Mouse (Mus musculus) c-Kit-positive CD71-positive TER-119-negative erythroid progenitor cells, embryonic 14.5 days (primary cell): ENCODE measurements at regions not wholly inside any gene's neighbourhood (a gene's known extent, or its start where the extent isn't known, plus 50 kb on each side); places are given as distances from the start of the nearest gene placed in this dataset.

Experiments used
- DNase-seq: peaks from one replicate; pipeline ENCODE4 v3.0.0-alpha.2; 2013; ENCODE audit warnings: low read depth

GRCm38 (mm10) chr16:95839512-95840253 lies 137.8 kb downstream of the Ets2 start:
- DNase-seq: no peak

GRCm38 (mm10) chr16:95838886-95839430 lies 137.1 kb downstream of the Ets2 start:
- no peak for DNase-seq

- no peak for DNase-seq
Observed at GRCm38 (mm10) chr16:95838478-95838846, 136.6 kb downstream of the Ets2 start.

DNA sequence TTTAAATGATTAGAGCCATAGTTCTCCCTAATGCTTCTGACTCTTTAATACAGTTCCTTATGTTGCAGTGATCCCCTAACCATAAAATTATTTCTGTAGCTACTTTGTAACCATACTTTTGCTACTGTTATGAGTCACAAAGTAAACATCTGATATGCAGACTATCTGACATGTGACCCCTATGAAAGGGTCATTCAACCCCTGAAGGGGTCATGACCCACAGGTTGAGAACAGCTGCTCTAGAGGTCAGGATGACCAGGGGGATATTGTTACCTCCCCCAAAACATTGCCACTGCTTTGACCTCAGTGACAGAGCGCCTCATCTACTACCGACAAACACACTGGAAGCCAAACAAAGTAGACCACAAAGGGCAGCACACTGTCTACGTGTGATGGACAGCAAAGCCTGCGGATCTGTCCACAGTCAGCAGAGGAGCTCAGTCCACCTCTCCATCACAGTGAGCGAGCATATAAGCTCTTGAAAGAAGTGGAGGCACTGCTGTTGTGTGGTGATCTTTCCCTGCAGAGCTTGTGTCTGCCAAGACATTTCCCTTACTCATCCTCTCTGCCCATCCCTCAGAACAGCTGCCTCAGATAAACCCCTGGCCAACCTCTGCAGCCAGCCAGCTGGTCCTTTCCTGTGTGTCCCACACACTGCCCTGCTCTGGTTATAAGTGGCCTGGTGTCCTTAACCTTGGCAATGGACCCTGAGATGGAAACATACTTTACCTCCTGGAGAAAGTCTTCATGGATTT lies 136.0 kb downstream of the Ets2 start:
- DNase-seq: no peak

- DNase-seq: no peak
Observed at GRCm38 (mm10) chr16:95835941-95836340, 134.1 kb downstream of the Ets2 start.

- no peak for DNase-seq
Observed at GRCm38 (mm10) chr16:95834556-95835288, 132.8 kb downstream of the Ets2 start.

- no peak for DNase-seq
Observed at GRCm38 (mm10) chr16:95833455-95833854, 131.6 kb downstream of the Ets2 start.

GRCm38 (mm10) chr16:95832346-95832739 lies 130.5 kb downstream of the Ets2 start:
- DNase-seq: no peak

GRCm38 (mm10) chr16:95831566-95832345 lies 129.9 kb downstream of the Ets2 start:
- no peak for DNase-seq

DNA sequence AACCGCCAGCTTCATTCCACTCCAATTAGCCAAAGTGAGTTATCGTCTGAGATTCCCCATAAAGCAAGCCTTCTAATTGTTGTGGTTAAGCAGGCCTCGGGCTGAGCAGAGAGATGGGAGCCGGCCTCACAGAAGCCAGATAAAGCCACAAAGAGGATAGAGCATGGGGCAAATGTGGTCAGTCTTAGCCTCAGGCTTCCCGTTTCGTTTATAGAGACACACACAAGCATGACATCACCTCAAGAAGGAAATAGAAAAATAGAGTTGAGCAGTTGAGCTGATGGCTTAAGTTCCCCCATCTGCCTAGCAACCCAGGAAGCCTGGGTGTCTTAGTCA lies 125.5 kb downstream of the Ets2 start:
- no peak for DNase-seq

DNA sequence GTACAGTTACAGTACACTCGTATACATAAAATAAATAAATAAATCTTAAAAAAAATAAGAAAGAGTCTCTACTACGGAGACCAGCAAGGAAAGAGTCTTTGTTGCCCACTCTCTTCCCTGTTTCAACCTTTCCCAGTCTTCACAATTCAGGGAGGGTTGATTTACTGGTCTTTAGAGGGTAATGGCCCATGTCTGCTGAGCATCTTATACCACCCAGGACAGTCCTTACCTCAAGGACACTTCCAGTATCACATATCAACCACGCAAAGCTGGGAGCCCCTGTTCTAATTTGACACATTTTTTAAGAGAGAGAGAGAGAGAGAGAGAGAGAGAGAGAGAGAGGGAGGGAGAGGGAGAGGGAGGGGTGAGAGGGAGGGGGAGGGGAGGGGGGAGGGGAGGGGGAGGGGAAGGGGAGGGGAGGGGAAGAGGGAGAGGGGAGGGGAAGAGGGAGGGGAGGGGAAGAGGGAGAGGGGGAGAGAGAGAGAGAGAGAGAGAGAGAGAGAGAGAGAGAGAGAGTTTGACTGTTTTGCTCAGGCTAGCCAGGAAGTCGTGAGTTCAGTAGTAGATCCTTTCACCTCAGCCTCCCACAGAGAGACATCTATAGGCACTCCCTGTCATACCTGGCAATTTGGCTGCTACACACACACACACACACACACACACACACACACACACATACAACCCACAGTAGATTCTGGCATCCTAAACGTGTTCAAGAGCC lies 125.0 kb downstream of the Ets2 start:
- DNase-seq: no peak

GRCm38 (mm10) chr16:95825723-95826122 lies 123.8 kb downstream of the Ets2 start:
- peak; percentile 14 for DNase-seq

GRCm38 (mm10) chr16:95824720-95825534 lies 123.1 kb downstream of the Ets2 start:
- DNase-seq: no peak

GRCm38 (mm10) chr16:95823803-95824202 lies 121.9 kb downstream of the Ets2 start:
- DNase-seq: no peak

DNA sequence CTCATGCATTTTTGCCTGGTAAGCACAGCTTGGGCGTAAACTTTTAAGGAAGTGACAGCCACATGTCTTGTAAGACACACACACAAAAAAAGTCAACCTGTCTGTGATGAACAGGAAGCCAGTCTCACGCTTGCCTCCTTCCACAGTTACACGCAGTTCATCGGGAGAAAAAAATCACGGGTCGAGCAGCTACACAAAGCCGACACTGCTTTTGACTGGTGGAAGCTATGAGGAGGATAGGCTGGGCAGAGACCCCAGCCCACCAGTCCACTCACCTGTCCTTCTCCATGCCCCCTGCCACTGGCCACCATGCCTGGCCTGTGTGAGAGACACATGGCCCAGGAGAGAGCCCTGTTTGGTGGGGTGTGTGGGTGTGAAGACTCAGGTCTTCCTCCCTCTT lies 119.2 kb downstream of the Ets2 start:
- DNase-seq: no peak

GRCm38 (mm10) chr16:95820606-95821005 lies 118.7 kb downstream of the Ets2 start:
- DNase-seq: no peak

DNA sequence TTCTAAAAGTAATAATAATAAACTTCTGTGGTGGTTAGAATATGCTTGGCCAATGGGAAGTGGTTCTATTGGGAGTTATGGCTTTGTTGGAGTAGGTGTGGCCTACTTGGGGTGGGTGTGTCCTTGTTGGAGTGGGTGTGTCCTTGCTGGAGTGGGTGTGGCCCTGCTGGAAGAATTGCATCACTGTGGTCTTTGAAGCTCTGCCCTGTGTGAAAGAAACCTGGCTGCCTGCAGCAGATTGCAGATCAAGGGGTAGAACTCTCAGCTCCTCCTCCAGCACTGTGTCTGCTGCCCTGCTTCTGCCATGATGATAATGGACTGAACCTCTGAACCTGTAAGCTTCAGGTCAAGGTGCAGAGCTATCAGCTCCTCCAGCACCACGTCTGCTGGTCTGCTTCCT lies 118.1 kb downstream of the Ets2 start:
- DNase-seq: no peak

DNA sequence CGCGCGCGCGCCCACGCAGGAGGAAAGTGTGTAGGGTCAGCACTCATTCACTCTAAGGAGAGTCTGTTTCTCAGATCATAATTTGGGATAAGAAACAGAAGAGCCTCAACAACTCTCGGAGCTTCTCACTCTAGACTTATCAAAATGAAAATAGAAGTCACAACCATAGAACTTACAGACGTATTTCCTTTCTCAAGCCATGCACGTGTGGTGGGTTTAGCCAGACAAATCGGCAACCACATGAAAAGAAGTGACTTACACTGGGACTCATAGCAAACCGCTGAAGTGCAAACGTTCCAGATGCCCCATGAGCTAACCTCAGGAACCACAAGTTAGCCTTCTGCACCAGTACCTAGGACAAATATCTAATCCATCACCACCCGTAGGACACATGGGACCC lies 114.1 kb downstream of the Ets2 start:
- no peak for DNase-seq

DNA sequence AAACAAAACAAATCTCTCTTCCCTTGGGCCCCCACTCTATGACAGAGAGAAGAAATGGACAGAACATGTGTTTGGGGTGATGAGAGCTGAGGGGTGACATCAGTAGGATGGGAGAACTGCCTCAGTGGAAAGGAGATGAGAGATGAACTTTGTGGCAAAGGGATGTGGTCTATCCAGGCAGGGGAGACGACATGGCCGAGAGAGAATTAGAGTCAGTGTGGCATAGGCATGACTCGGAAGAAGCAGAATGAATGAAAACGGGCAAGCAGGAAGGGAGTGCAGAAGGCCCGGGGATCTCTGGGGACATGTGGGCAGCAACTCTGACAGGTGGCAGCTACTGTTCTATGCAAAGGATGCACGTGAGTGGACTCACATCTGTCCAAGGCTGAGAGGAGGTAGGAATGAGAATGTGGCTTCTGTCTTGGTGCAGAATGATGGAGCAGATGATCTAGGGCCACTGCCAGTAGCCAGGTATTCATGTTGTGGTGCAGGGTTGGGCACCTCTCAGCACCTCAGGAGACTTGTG lies 113.4 kb downstream of the Ets2 start:
- no peak for DNase-seq

DNA sequence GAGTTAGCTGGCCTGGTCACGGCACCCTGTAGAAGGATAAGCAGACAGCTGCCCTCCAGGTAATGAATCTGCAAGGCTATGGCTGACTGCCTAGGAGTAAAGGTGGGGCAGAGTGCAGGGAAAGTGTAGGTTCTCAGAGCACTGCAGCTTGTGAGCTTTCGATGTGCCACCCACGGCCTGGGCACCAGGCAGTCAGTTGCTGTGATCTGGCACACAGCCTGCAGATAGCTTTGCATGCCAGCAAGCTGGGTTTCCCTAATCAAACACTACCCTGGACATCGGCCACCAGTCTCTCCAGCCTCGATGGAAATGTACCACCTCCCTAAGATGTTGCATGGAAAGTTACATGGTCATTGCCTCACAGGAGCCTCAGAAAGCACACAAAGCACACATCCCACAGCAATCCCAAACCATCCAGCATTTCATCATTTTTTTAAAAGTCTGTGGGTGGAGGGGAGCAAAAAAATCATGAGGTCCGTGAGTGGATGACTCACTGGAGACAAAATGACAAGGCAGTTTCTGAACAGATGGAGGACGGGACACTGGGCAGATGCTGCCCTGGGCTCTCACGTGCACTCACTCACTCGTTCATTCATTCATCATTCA lies 112.7 kb downstream of the Ets2 start:
- no peak for DNase-seq
